Mouse (Mus musculus) cerebellum, adult 2 months (tissue): Measurements from ENCODE around the gene Atg5.

Source experiments
- CTCF ChIP-seq: fragments of 200-500 bp; IDR thresholded peaks from 2 replicates; pipeline ENCODE4 v1.5.1; 2011; ENCODE audit warnings: low read depth, mild to moderate bottlenecking, control low read depth, low read length, moderate library complexity, borderline replicate concordance; ENCODE audit not compliant: insufficient read depth
- POLR2A ChIP-seq: fragments of 200-500 bp; IDR thresholded peaks from 2 replicates; pipeline ENCODE4 v1.6.1; 2011; ENCODE audit warnings: low read length, control low read depth, borderline replicate concordance; ENCODE audit not compliant: insufficient read depth

DNA sequence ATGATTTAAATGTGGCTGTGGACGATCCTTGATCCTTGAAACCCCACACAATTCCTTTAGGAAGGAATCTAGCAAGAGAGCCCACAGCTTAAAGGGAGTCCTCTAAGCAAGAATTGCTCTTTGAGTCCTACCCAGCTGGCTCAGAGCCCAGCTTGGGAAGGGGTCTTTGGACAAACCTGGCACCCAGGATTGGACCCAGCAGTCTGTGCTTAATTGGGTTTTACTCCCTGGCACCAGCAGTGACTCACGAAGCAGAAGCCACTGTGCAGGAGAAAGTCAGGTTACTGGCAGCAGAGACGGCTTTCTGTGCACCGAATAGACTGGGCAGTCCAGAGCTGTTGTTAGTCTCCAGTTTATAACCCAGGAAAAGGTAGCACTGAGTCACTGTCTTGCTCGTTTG lies 117.1 kb downstream of the Atg5 start:
- TF ChIP-seq CTCF (no peak), POLR2A (no peak)
